ENCODE assay signal across 15 mouse cellular contexts in genomic region chr2:97234074-97234473, GRCm38 (mm10).
"Had no signal": no experiment of that assay in that cellular context is flagged by ENCODE, and none has a peak within 500 bp of the region (broad histone marks: within the 10 kb centered on the region; RNA-seq: fewer than 3 reads in every experiment).

No protein-coding gene starts in this region.

- H3K9me3 ChIP-seq: limb, embryonic 15.5 days; liver, embryonic 12.5 days; midbrain, embryonic 15.5 days; neural tube, embryonic 12.5 days had no signal

- H3K4me2 ChIP-seq: limb, embryonic 15.5 days; liver, embryonic 12.5 days; lung, embryonic 14.5 days; midbrain, embryonic 11.5 days; midbrain, embryonic 15.5 days; neural tube, embryonic 12.5 days had no signal

- H3K4me3 ChIP-seq: limb, embryonic 15.5 days; liver, embryonic 12.5 days; megakaryocyte, embryonic 14.5 days; midbrain, embryonic 15.5 days; neural tube, embryonic 12.5 days had no signal

- H3K27ac ChIP-seq: limb, embryonic 15.5 days; liver, embryonic 12.5 days; macrophage; midbrain, embryonic 15.5 days; neural tube, embryonic 12.5 days; stomach, postnatal 0 days had no signal

- H3K4me1 ChIP-seq: limb, embryonic 15.5 days; liver, embryonic 12.5 days; megakaryocyte, embryonic 14.5 days; midbrain, embryonic 15.5 days; neural tube, embryonic 12.5 days had no signal

- H3K27me3 ChIP-seq: limb, embryonic 15.5 days; liver, embryonic 12.5 days; megakaryocyte, embryonic 14.5 days; midbrain, embryonic 15.5 days; neural tube, embryonic 12.5 days had no signal

- DNase-seq: kidney, postnatal 36 days; layer of hippocampus, adult 9-11 months; layer of hippocampus, postnatal 36 days; lung, embryonic 14.5 days; lung, postnatal 10 days; thymus, adult 18-20 months; thymus, postnatal 14 days had no signal

- ATAC-seq: liver, embryonic 12.5 days; midbrain, embryonic 15.5 days had no signal

- H3K9ac ChIP-seq: limb, embryonic 15.5 days; liver, embryonic 12.5 days; lung, embryonic 14.5 days; midbrain, embryonic 15.5 days; neural tube, embryonic 12.5 days had no signal

- H3K36me3 ChIP-seq: limb, embryonic 15.5 days; liver, embryonic 12.5 days; midbrain, embryonic 15.5 days; neural tube, embryonic 12.5 days had no signal
